ENCODE assay signal across 14 mouse cellular contexts in the genomic region with DNA sequence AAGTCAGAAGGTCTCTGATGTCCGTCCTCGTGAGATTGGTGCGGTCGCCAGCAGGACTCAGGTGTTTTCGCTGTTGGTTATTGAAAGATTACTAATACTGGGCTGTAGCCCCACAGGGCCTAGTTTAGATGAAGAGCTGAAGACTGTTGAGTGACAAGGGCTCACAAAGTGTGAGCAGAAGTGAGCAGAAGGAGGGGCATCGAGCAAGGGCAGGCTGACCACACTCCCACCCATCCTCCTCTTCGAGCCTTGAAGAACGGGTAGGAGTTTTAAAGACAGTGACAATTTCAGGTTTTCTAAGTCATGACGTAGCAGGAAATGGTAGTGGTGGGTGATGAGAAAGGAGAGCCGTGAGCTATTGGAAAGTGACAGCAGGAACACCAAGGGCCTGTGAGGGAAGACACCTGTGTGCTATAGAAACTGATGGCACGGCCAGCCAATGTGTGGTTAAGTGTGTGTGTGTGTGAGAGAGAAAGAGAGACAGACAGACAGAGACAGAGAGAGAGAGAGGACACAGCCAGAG. TPM values are rescaled to one million over a fixed set of nuclear protein-coding genes. Genes with fewer than 3 reads are reported as not detected.
DNase-seq lines count a peak whose midpoint lies in the region; ATAC-seq and TF ChIP-seq lines count a peak whose summit lies in the region.
"Had no signal": no experiment of that assay in that cellular context is flagged by ENCODE, and none has a peak within 500 bp of the region (broad histone marks: within the 10 kb centered on the region; RNA-seq: fewer than 3 reads in every experiment).

No protein-coding gene starts in this region.

- H3K4me1 ChIP-seq in embryonic facial prominence, embryonic 13.5 days = peaks cover 78% of the 10 kb centered on the region
- H3K4me1 ChIP-seq in embryonic facial prominence, embryonic 10.5 days = peaks cover 66% of the 10 kb centered on the region
- H3K4me1 ChIP-seq in lung, embryonic 14.5 days (ENCODE audit: insufficient read depth) = peaks cover 20% of the 10 kb centered on the region
- H3K4me1 ChIP-seq in lung, adult 2 months (ENCODE audit: control insufficient read depth, insufficient read depth, low read length) = peaks cover 21% of the 10 kb centered on the region
- H3K4me1 ChIP-seq in liver, embryonic 16.5 days (ENCODE audit: control insufficient read depth, low read depth, low read length) = peaks cover 70% of the 10 kb centered on the region

- no peaks in the 10 kb centered on the region for H3K9me3 ChIP-seq in embryonic facial prominence, embryonic 13.5 days
- no peaks in the 10 kb centered on the region for H3K9me3 ChIP-seq in embryonic facial prominence, embryonic 10.5 days
- H3K9me3 ChIP-seq in lung, embryonic 14.5 days (ENCODE audit: low read depth, low read length) = no peaks in the 10 kb centered on the region
- no peaks in the 10 kb centered on the region for H3K9me3 ChIP-seq in liver, embryonic 16.5 days (replicated peaks; ENCODE audit: control insufficient read depth, low read length)
- H3K9me3 ChIP-seq: hindbrain, embryonic 15.5 days; limb, embryonic 13.5 days; midbrain, embryonic 12.5 days; neural tube, embryonic 15.5 days had no signal

- H3K4me2 ChIP-seq in embryonic facial prominence, embryonic 13.5 days = no peak overlapping the region
- 0 out of 2 replicates have a peak overlapping the region, but pooled peaks have one; percentile 3 for H3K4me2 ChIP-seq in lung, embryonic 14.5 days
- peak overlapping the region; percentile 48 for H3K4me2 ChIP-seq in liver, embryonic 16.5 days (ENCODE audit: low read depth, low read length)
- H3K4me2 ChIP-seq: hindbrain, embryonic 15.5 days; limb, embryonic 13.5 days; midbrain, embryonic 12.5 days; neural tube, embryonic 15.5 days had no signal

- TF ChIP-seq CTCF in lung, embryonic 14.5 days (IDR thresholded peaks at IDR 0.05; ENCODE audit: low read depth) = no peak
- no peak for TF ChIP-seq CTCF in lung, adult 2 months (IDR thresholded peaks at IDR 0.05; ENCODE audit: insufficient read depth, low read length)

- H3K4me3 ChIP-seq in embryonic facial prominence, embryonic 13.5 days = no peak overlapping the region
- H3K4me3 ChIP-seq in embryonic facial prominence, embryonic 10.5 days = no peak overlapping the region
- no peak overlapping the region for H3K4me3 ChIP-seq in lung, embryonic 14.5 days (ENCODE audit: low read depth, low read length)
- no peak overlapping the region for H3K4me3 ChIP-seq in lung, adult 2 months (replicated peaks; ENCODE audit: extremely low read depth, low read depth, low read length)
- 0 out of 2 replicates have a peak overlapping the region, but pooled peaks have one; percentile 1 for H3K4me3 ChIP-seq in liver, embryonic 16.5 days (ENCODE audit: low read depth, low read length)
- H3K4me3 ChIP-seq: hindbrain, embryonic 15.5 days; limb, embryonic 13.5 days; midbrain, embryonic 12.5 days; neural tube, embryonic 15.5 days had no signal

- 0 out of 2 replicates have a peak, but pooled peaks cover 10% of the 10 kb centered on the region for H3K36me3 ChIP-seq in embryonic facial prominence, embryonic 13.5 days
- peaks cover 19% of the 10 kb centered on the region for H3K36me3 ChIP-seq in embryonic facial prominence, embryonic 10.5 days (replicated peaks)
- H3K36me3 ChIP-seq in lung, embryonic 14.5 days (ENCODE audit: insufficient read depth) = no peaks in the 10 kb centered on the region; the same call in 1 of the 2 replicates
- no peaks in the 10 kb centered on the region; the same call in 1 of the 2 replicates for H3K36me3 ChIP-seq in liver, embryonic 16.5 days (ENCODE audit: control insufficient read depth, insufficient read depth)
- H3K36me3 ChIP-seq: hindbrain, embryonic 15.5 days; midbrain, embryonic 12.5 days; neural tube, embryonic 15.5 days had no signal

- peak overlapping the region; percentile 22; the same call in 1 of the 2 replicates for H3K9ac ChIP-seq in embryonic facial prominence, embryonic 13.5 days
- no peak overlapping the region for H3K9ac ChIP-seq in lung, embryonic 14.5 days
- peak overlapping the region; percentile 20; the same call in 1 of the 2 replicates for H3K9ac ChIP-seq in liver, embryonic 16.5 days (ENCODE audit: low read depth, low read length)
- H3K9ac ChIP-seq: hindbrain, embryonic 15.5 days; limb, embryonic 13.5 days; midbrain, embryonic 12.5 days; neural tube, embryonic 15.5 days had no signal

- H3K27me3 ChIP-seq in embryonic facial prominence, embryonic 13.5 days = no peaks in the 10 kb centered on the region
- H3K27me3 ChIP-seq in embryonic facial prominence, embryonic 10.5 days (replicated peaks; ENCODE audit: low read depth, poor library complexity, severe bottlenecking) = no peaks in the 10 kb centered on the region
- no peaks in the 10 kb centered on the region for H3K27me3 ChIP-seq in lung, embryonic 14.5 days (ENCODE audit: insufficient read depth, low read length)
- H3K27me3 ChIP-seq in liver, embryonic 16.5 days (ENCODE audit: control insufficient read depth, insufficient read depth, low read depth, low read length) = no peaks in the 10 kb centered on the region
- H3K27me3 ChIP-seq: hindbrain, embryonic 15.5 days; limb, embryonic 13.5 days; midbrain, embryonic 12.5 days; neural tube, embryonic 15.5 days had no signal

- WGBS in embryonic facial prominence, embryonic 13.5 days = 84% methylated on average over 11 of the region's 11 CpGs
- 89% methylated on average over 11 of the region's 11 CpGs for WGBS in embryonic facial prominence, embryonic 10.5 days
- WGBS in lung, embryonic 14.5 days = 62% methylated on average over 11 of the region's 11 CpGs
- WGBS in lung, adult 2 months = 69% methylated on average over 11 of the region's 11 CpGs
- WGBS in liver, embryonic 16.5 days (ENCODE audit: insufficient replicate concordance) = 53% methylated on average over 11 of the region's 11 CpGs

- no peak overlapping the region for H3K27ac ChIP-seq in embryonic facial prominence, embryonic 13.5 days
- H3K27ac ChIP-seq in embryonic facial prominence, embryonic 10.5 days (replicated peaks) = no peak overlapping the region
- no peak overlapping the region for H3K27ac ChIP-seq in lung, embryonic 14.5 days (ENCODE audit: low read depth)
- peak overlapping the region; percentile 9; the same call in 1 of the 2 replicates for H3K27ac ChIP-seq in liver, embryonic 16.5 days (ENCODE audit: low read length)
- H3K27ac ChIP-seq: hindbrain, embryonic 15.5 days; limb, embryonic 13.5 days; midbrain, embryonic 12.5 days; neural tube, embryonic 15.5 days had no signal

- TF ChIP-seq POLR2A in lung, adult 2 months (IDR thresholded peaks at IDR 0.05; ENCODE audit: borderline replicate concordance, extremely low read depth, low read depth, low read length) = no peak

- DNase-seq in embryonic facial prominence, embryonic 10.5 days (ENCODE audit: low spot score) = no peak
- DNase-seq in lung, embryonic 14.5 days = no peak
- DNase-seq in lung, adult 2 months = no peak
- DNase-seq in CD8-positive naive resting alpha-beta T cell, adult 2 months (ENCODE audit: low read depth in 2 of 2, low spot score in 2 of 2) = peak; percentile 14 to 24
- no peak for DNase-seq in adrenal gland, adult 2 months
- no peak for DNase-seq in layer of hippocampus, adult 9-10 months (ENCODE audit: low spot score)
- DNase-seq: cerebellum, postnatal 10 days; heart, adult 11 months had no signal

- ATAC-seq in embryonic facial prominence, embryonic 13.5 days (ENCODE audit: insufficient number of reproducible peaks, insufficient read depth, low FRiP score, low TSS enrichment, low read depth) = no peak
- no peak for ATAC-seq in lung, embryonic 14.5 days (ENCODE audit: insufficient read depth)
- no peak for ATAC-seq in liver, embryonic 16.5 days (ENCODE audit: low read depth)

RNA-seq across cellular contexts. Expression of a gene that starts 6.6 kb away (rescaled TPM):
- polyA plus RNA-seq in embryonic facial prominence, embryonic 13.5 days (2015; fragmentation: Nextera tagmentation; extraction: Ambion mirVana) = 22.7 and 24.4 TPM in 2 replicates
- polyA plus RNA-seq in embryonic facial prominence, embryonic 10.5 days (2016; fragmentation: Nextera tagmentation; extraction: Ambion mirVana) = 12.5 and 13.4 TPM in 2 replicates
- polyA plus RNA-seq in lung, embryonic 14.5 days (2014; fragmentation: Nextera tagmentation; extraction: Ambion mirVana) = 29.0 and 29.9 TPM in 2 replicates
- 14.6 and 18.1 TPM in 2 replicates for polyA plus RNA-seq in lung, adult 2 months (2012; rRNA removed)
- 4.9 and 5.4 TPM in 2 replicates for polyA plus RNA-seq in liver, embryonic 16.5 days (2015; fragmentation: Nextera tagmentation; extraction: Ambion mirVana)
- total RNA-seq in adrenal gland, adult 2 months (2021) = 10 to 100 TPM; 12.6 to 17.0 TPM
- 3.2 and 4.1 TPM in 2 replicates for polyA plus RNA-seq in adrenal gland, adult 2 months (2012; rRNA removed)

RNA-seq across cellular contexts. Expression of a gene that starts 36.4 kb away (rescaled TPM):
- polyA plus RNA-seq in embryonic facial prominence, embryonic 13.5 days (2015; fragmentation: Nextera tagmentation; extraction: Ambion mirVana) = 111 and 113 TPM in 2 replicates
- polyA plus RNA-seq in embryonic facial prominence, embryonic 10.5 days (2016; fragmentation: Nextera tagmentation; extraction: Ambion mirVana) = 83.2 and 85.8 TPM in 2 replicates
- polyA plus RNA-seq in lung, embryonic 14.5 days (2014; fragmentation: Nextera tagmentation; extraction: Ambion mirVana) = 95.3 and 102 TPM in 2 replicates
- 109 and 165 TPM in 2 replicates for polyA plus RNA-seq in lung, adult 2 months (2012; rRNA removed)
- 68.0 and 70.3 TPM in 2 replicates for polyA plus RNA-seq in liver, embryonic 16.5 days (2015; fragmentation: Nextera tagmentation; extraction: Ambion mirVana)
- 100 to 1,000 TPM in 1 of 2 experiments, 10 to 100 TPM in 1; 79.6 to 100 TPM for total RNA-seq in adrenal gland, adult 2 months (2021)
- polyA plus RNA-seq in adrenal gland, adult 2 months (2012; rRNA removed) = 163 and 188 TPM in 2 replicates

RNA-seq across cellular contexts. Expression of a gene that starts 57.1 kb away (rescaled TPM):
- 179 and 209 TPM in 2 replicates for polyA plus RNA-seq in embryonic facial prominence, embryonic 13.5 days (2015; fragmentation: Nextera tagmentation; extraction: Ambion mirVana)
- polyA plus RNA-seq in embryonic facial prominence, embryonic 10.5 days (2016; fragmentation: Nextera tagmentation; extraction: Ambion mirVana) = 273 and 281 TPM in 2 replicates
- 196 and 200 TPM in 2 replicates for polyA plus RNA-seq in lung, embryonic 14.5 days (2014; fragmentation: Nextera tagmentation; extraction: Ambion mirVana)
- 7.3 and 10.0 TPM in 2 replicates for polyA plus RNA-seq in lung, adult 2 months (2012; rRNA removed)
- 65.7 and 75.6 TPM in 2 replicates for polyA plus RNA-seq in liver, embryonic 16.5 days (2015; fragmentation: Nextera tagmentation; extraction: Ambion mirVana)
- total RNA-seq in adrenal gland, adult 2 months (2021) = 10 to 100 TPM; 29.9 to 32.6 TPM
- polyA plus RNA-seq in adrenal gland, adult 2 months (2012; rRNA removed) = 1.1 and 3.3 TPM in 2 replicates

Comparison
In these comparisons a context has a peak if more than half of its experiments do, and no peak if none do; other contexts are left out.
1. DNase-seq: peak in CD8-positive naive resting alpha-beta T cell, adult 2 months (2 of 2); none in embryonic facial prominence, embryonic 10.5 days (single experiment), lung, embryonic 14.5 days (single experiment), lung, adult 2 months (single experiment), adrenal gland, adult 2 months (single experiment) and layer of hippocampus, adult 9-10 months (single experiment).